Mouse (Mus musculus) stomach, postnatal 0 days (tissue): ENCODE results near the gene Bpifb4.

Experiments
- CTCF ChIP-seq: IDR thresholded peaks from 2 replicates; pipeline ENCODE4 v1.5.1; 2016; ENCODE audit warnings: antibody characterized with exemption, low read depth, mild to moderate bottlenecking, moderate library complexity
- EP300 ChIP-seq: optimal IDR thresholded peaks from 2 replicates; pipeline ENCODE3; 2016; ENCODE audit warnings: antibody characterized with exemption

DNA sequence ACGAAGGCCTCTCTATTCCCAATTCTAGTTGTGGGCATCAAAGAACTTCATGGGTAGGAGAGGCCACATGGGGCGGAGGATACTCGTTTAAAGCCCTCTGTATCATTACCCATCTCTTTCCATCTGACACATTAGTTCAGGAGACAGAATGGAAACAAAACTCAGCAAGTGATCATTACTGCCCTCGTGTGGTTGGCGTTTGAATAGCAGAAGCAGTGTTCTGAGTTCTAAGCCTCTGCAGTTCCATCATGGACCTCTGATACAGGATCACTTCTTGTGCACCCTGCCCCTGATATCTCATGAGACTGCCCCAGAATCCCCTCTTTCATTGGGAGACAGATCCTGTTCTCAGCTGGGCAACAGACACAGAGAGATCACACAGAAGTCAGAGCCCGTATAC, 14.9 kb downstream of the Bpifb4 start:
- TF ChIP-seq CTCF (peak; percentile 82), EP300 (no peak)
